Mouse (Mus musculus): ENCODE results near the gene Mink1.

GRCm38 (mm10) chr11:70598451-70598953 lies 35.8 kb downstream of the Mink1 start:
- TF ChIP-seq CTCF (IDR thresholded peaks at IDR 0.05; ENCODE audit: borderline replicate concordance, control insufficient read depth, extremely low read depth, insufficient read depth, low read length, poor library complexity) = no peak
- TF ChIP-seq POLR2A (IDR thresholded peaks at IDR 0.05; ENCODE audit: control insufficient read depth, extremely low read depth, insufficient read depth, low read length, poor library complexity) = no peak

Data from thymus, adult 2 months (tissue).